Mouse (Mus musculus) liver, adult (tissue): ENCODE data around the gene Adgrv1.

Experiments
- GATA4 ChIP-seq: IDR thresholded peaks from 2 replicates; pipeline ENCODE4 v1.6.1; 2014; ENCODE audit warnings: mild to moderate bottlenecking, low read length; ENCODE audit not compliant: insufficient replicate concordance

Gene Adgrv1

GRCm38 (mm10) chr13:81632720-81633415 lies at the start of gene Adgrv1:
TSS of gene Adgrv1 (minus strand) at chr13:81633154.
- TF ChIP-seq GATA4, result no peak

- no peak for TF ChIP-seq GATA4
Measured at GRCm38 (mm10) chr13:81675333-81675732, 42.4 kb upstream of the Adgrv1 start.

- TF ChIP-seq GATA4, result no peak
Measured at GRCm38 (mm10) chr13:81667713-81668112, 34.8 kb upstream of the Adgrv1 start.

- TF ChIP-seq GATA4, result no peak
Measured at GRCm38 (mm10) chr13:81664331-81664698, 31.4 kb upstream of the Adgrv1 start.

GRCm38 (mm10) chr13:81663566-81664330 lies 30.8 kb upstream of the Adgrv1 start:
- TF ChIP-seq GATA4, result no peak

GRCm38 (mm10) chr13:81658053-81658752 lies 25.2 kb upstream of the Adgrv1 start:
- TF ChIP-seq GATA4, result no peak

- TF ChIP-seq GATA4, result no peak
Measured at GRCm38 (mm10) chr13:81657351-81658052, 24.5 kb upstream of the Adgrv1 start, which contains the start of gene Lysmd3. TSS of gene Lysmd3 (plus strand) at chr13:81657663.

GRCm38 (mm10) chr13:81657008-81657350 lies 24.0 kb upstream of the Adgrv1 start:
- no peak for TF ChIP-seq GATA4

- no peak for TF ChIP-seq GATA4
Measured at GRCm38 (mm10) chr13:81656091-81656850, 23.3 kb upstream of the Adgrv1 start.

- no peak for TF ChIP-seq GATA4
Measured at GRCm38 (mm10) chr13:81646348-81646747, 13.4 kb upstream of the Adgrv1 start.

GRCm38 (mm10) chr13:81644047-81644565 lies 11.2 kb upstream of the Adgrv1 start:
- TF ChIP-seq GATA4, result no peak

- TF ChIP-seq GATA4, result no peak
Measured at GRCm38 (mm10) chr13:81642491-81643149, 9.7 kb upstream of the Adgrv1 start.

GRCm38 (mm10) chr13:81641289-81642045 lies 8.5 kb upstream of the Adgrv1 start:
- TF ChIP-seq GATA4, result no peak
